Mouse (Mus musculus): ENCODE measurements around the gene Gm17482.
A peak's percentile ranks its signal among the peaks of the same experiment; 100 is the strongest.

Gm17482 gene

GRCm38 (mm10) chr6:115251531-115251985 is 24.4 kb downstream of the Gm17482 start:
- DNase-seq, result no peak

- no peak for DNase-seq
Observed at GRCm38 (mm10) chr6:115252099-115252873, 25.1 kb downstream of the Gm17482 start, which contains the start of gene Timp4. Gene Timp4, minus strand, starts transcription at chr6:115252205.

GRCm38 (mm10) chr6:115255171-115255570 is 28.0 kb downstream of the Gm17482 start:
- DNase-seq, result no peak

- no peak for DNase-seq
Observed at GRCm38 (mm10) chr6:115260507-115260906, 33.4 kb downstream of the Gm17482 start.

GRCm38 (mm10) chr6:115266791-115267190 is 39.6 kb downstream of the Gm17482 start:
- DNase-seq, result no peak

- DNase-seq, result peak; percentile 84
Observed at GRCm38 (mm10) chr6:115267916-115268315, 40.8 kb downstream of the Gm17482 start.

- DNase-seq, result no peak
Observed at GRCm38 (mm10) chr6:115268551-115269385, 41.6 kb downstream of the Gm17482 start.

- no peak for DNase-seq
Observed at GRCm38 (mm10) chr6:115269561-115269960, 42.4 kb downstream of the Gm17482 start.

- DNase-seq, result no peak
Observed at GRCm38 (mm10) chr6:115270085-115270484, 42.9 kb downstream of the Gm17482 start.

- no peak for DNase-seq
Observed at GRCm38 (mm10) chr6:115271326-115271725, 44.2 kb downstream of the Gm17482 start.

- peak; percentile 41 for DNase-seq
Observed at GRCm38 (mm10) chr6:115271866-115272271, 44.7 kb downstream of the Gm17482 start.

- DNase-seq, result no peak
Observed at GRCm38 (mm10) chr6:115273346-115273745, 46.2 kb downstream of the Gm17482 start.

- no peak for DNase-seq
Observed at GRCm38 (mm10) chr6:115274705-115275104, 47.6 kb downstream of the Gm17482 start.

- no peak for DNase-seq
Observed at GRCm38 (mm10) chr6:115275116-115275815, 48.1 kb downstream of the Gm17482 start.

- no peak for DNase-seq
Observed at GRCm38 (mm10) chr6:115278086-115278485, 50.9 kb downstream of the Gm17482 start.

- no peak for DNase-seq
Observed at GRCm38 (mm10) chr6:115279639-115280038, 52.5 kb downstream of the Gm17482 start.

- no peak for DNase-seq
Observed at GRCm38 (mm10) chr6:115284153-115284552, 57.0 kb downstream of the Gm17482 start.

GRCm38 (mm10) chr6:115286441-115286840 is 59.3 kb downstream of the Gm17482 start:
- no peak for DNase-seq

GRCm38 (mm10) chr6:115288223-115288622 is 61.1 kb downstream of the Gm17482 start:
- DNase-seq, result no peak

- no peak for DNase-seq
Observed at GRCm38 (mm10) chr6:115290561-115290960, 63.4 kb downstream of the Gm17482 start.

- no peak for DNase-seq
Observed at GRCm38 (mm10) chr6:115291068-115291467, 63.9 kb downstream of the Gm17482 start.

GRCm38 (mm10) chr6:115291823-115292222 is 64.7 kb downstream of the Gm17482 start:
- no peak for DNase-seq

- no peak for DNase-seq
Observed at GRCm38 (mm10) chr6:115292621-115293020, 65.5 kb downstream of the Gm17482 start.
